Mouse (Mus musculus) 3T3-L1 (cell line): ENCODE data around the gene Med12l.

Source experiments
- DNase-seq: peaks from one replicate; pipeline ENCODE4 v3.0.0-alpha.2; 2015; ENCODE audit warnings: low read depth, low spot score

The Med12l gene

GRCm38 (mm10) chr3:59187336-59187735 is 181.7 kb downstream of the Med12l start:
- no peak for DNase-seq

GRCm38 (mm10) chr3:59191674-59192073 is 186.0 kb downstream of the Med12l start:
- DNase-seq = no peak

DNA sequence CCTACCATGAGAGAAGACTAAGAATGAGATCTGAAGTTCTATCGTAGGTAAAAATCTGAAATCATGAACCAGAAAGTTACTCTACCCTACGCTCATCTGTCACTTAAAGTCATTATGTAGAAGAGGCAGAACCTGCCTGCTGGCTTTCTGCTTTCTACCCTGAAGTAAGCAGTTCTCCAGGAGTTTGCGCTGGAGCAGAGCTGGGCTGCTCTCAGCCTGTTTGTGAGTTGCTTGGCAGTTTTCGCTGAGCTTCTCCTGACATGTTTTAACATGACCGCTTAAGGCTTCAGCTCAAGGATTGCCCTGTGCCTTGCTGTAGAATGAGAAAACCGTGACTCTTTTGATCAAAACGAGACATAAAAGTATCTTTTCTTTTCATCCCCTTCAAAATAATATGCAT is 188.5 kb downstream of the Med12l start:
- DNase-seq = no peak

- no peak for DNase-seq
Observed at GRCm38 (mm10) chr3:59194938-59195337, 189.3 kb downstream of the Med12l start, which contains the start of gene Gpr87. Gene Gpr87, minus strand, starts transcription at chr3:59195104.

GRCm38 (mm10) chr3:59197329-59197948 is 191.8 kb downstream of the Med12l start:
- no peak for DNase-seq

GRCm38 (mm10) chr3:59203802-59204520 is 198.3 kb downstream of the Med12l start:
- peak; percentile 70 for DNase-seq

GRCm38 (mm10) chr3:59204719-59205503 is 199.3 kb downstream of the Med12l start:
- DNase-seq = peak; percentile 63

- DNase-seq = no peak
Observed at GRCm38 (mm10) chr3:59205941-59206340, 200.3 kb downstream of the Med12l start.

DNA sequence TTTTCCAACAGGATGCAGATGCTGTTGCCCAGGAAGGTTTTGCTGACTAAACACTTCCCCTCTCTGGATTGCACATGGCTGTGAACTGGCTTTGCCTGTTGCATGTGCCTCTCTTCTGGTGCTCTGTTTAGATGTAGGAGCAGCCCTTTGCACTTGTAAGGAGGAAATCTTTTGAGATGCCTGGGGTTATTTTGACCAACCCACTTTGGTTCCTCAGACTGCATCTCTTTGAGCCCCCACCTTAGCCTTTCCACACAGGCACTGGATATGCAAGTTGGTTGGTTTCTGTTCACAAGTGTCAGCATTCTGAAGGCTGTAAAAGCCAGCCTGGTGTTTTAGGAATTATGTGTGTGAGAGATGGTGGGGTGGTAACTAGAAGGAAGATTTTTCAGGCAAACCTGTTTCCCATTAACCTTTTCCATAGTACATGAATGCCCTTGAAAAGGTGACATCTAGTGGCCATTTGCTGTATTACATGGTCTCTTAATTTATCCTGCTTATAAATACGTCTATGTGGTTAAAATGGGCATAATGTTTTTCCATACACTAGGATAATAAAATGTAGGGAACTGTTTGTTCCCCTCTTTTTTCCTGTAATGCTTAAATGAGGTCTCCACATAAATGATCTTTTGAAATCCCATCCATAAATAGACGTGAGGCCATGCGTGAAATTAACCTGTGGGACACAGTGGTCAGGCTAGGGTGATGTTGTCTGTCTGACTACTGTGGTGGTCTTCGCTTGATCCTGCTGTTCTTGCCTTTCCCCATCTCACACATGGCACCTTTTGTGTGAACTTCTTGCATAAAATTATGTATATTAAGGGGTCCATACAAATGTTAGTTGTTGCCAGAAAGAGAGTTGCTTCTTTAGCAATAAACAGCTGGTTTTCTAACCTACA is 203.3 kb downstream of the Med12l start:
- DNase-seq = peak; percentile 94

DNA sequence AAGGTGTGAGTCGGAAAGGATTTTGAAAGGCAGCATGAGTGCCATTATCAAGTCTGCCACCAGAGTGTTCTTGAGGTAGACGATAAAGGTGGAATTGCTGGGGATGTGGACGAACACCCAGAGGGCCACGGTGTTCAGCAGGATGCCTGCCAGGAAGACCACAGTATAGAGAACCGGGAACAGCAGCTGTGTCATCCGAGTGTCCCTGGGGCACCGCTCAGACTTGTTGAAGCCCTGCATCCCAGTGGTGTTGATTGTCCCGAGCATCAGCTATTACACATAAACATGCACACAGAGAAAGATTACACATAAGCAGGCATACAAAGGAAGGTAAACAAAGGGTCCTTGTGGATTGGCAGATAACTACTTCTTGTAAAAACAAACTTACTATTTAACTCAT is 204.5 kb downstream of the Med12l start:
- no peak for DNase-seq

- no peak for DNase-seq
Observed at GRCm38 (mm10) chr3:59210727-59211126, 205.1 kb downstream of the Med12l start, which contains the start of gene P2ry13. Gene P2ry13, minus strand, starts transcription at chr3:59210882.

GRCm38 (mm10) chr3:59211784-59212183 is 206.2 kb downstream of the Med12l start:
- DNase-seq = no peak

DNA sequence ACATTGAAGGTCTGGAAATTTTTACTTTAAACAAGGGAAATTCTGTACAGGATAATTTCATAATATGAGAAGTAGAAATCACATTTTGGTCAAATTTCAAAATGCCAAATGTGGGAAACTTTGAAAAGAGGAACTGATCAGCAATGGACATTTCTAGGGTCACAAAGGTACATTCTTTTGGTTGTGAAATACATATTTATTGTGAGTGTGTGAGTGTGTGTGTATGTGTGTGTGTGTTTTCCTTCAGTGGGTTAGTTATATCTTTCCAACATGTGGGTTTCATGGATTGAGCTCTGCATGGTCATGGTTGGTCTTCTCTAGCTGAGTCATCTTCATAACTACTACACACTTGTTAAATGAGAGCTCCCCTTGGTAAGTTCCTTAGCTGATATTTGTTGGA is 206.8 kb downstream of the Med12l start:
- DNase-seq = no peak

GRCm38 (mm10) chr3:59217211-59217610 is 211.6 kb downstream of the Med12l start:
- no peak for DNase-seq

DNA sequence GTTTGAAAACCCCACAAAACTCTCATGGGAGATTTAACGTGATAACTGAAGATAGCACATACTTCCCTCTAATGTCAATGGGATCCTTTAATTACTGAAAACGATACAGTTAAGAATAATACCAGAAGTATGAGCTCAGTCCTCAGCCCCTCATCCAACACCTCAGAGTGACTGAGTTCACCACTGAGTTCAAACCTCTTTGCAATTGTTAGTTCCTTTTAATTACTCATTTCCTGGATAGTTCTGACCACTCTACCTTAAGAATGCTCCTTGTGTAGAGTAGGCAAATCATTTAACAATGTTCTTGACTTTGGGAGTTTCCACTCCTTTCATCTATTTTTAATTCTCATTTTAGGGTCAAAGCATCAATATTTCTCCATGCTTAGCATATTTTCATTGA is 213.7 kb downstream of the Med12l start:
- DNase-seq = no peak

- no peak for DNase-seq
Observed at GRCm38 (mm10) chr3:59222303-59222702, 216.7 kb downstream of the Med12l start.

DNA sequence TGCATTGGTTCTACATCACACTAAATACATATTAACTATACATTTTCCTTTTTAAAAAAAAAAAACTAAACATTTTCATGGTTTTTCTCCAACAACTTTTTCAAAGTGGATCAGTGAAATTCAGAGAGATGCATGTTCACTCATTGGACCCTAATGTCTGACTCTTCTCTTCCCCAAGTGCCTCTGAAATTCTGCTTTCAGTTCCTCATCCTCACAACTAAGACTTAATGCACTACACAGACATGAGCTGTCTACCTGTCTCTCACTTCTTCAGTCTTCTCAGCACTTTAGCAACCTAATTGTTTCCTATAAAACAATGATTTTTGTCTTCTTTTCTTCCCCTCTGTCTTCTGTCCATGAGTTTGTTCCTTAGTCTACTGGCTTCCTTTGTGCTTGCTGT is 219.8 kb downstream of the Med12l start:
- no peak for DNase-seq

GRCm38 (mm10) chr3:59227696-59228095 is 222.1 kb downstream of the Med12l start:
- no peak for DNase-seq

GRCm38 (mm10) chr3:59228730-59229551 is 223.3 kb downstream of the Med12l start:
- DNase-seq = peak; percentile 19

DNA sequence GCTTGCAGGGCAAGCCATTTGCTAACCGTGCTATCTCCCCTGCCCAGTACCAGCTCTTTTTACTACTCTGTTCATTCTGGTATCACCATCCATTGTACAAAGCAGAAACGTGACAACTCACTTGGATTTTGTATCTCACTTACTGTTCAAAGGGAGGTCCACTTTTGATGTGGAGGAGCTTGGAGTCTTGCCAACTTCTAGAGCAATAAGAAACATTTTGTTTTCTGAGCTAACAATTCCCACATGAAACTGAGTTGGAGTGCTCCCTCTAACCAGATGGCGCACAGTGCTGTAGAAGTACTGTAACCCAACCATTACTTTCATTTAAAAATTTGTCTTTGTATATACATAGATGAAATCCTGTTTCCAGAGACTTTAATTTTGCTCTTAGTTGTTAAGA is 225.3 kb downstream of the Med12l start:
- no peak for DNase-seq

- no peak for DNase-seq
Observed at GRCm38 (mm10) chr3:59234878-59235277, 229.3 kb downstream of the Med12l start.
